ENCODE assay signal across 15 mouse cellular contexts in the genomic region with DNA sequence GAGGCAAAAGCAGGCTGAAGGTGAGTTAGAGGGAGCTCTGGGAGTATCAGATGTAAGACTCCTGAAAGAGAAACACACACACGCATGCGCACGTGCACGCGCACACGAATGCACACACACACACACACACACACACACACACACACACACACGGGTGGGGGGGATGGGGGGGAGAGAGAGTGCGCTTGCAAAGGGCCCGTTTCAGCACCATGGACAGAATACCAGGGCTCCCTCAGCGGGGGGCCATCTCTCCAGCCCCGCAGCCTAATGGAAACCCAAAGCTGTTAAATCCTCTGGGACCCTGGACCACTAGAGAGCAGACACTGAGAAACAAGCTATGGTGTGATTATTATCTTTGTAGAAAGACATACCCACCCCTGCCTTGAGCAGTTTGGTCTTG. TPM values are rescaled to one million over a fixed set of nuclear protein-coding genes. Genes with fewer than 3 reads are reported as not detected.
DNase-seq lines count a peak whose midpoint lies in the region; ATAC-seq lines count a peak whose summit lies in the region.
"Had no signal": no experiment of that assay in that cellular context is flagged by ENCODE, and none has a peak within 500 bp of the region (broad histone marks: within the 10 kb centered on the region; RNA-seq: fewer than 3 reads in every experiment).

No protein-coding gene starts in this region.

- ATAC-seq in embryonic facial prominence, embryonic 11.5 days (replicated peaks; ENCODE audit: insufficient number of reproducible peaks, low FRiP score, low TSS enrichment, low read depth), result no peak
- no peak for ATAC-seq in neural tube, embryonic 11.5 days (ENCODE audit: insufficient read depth, low FRiP score, low TSS enrichment)
- ATAC-seq in erythroblast, adult 5-6 weeks (replicated peaks; ENCODE audit: low FRiP score, poor library complexity, severe bottlenecking), result no peak

- no peaks in the 10 kb centered on the region for H3K27me3 ChIP-seq in embryonic facial prominence, embryonic 11.5 days (ENCODE audit: control insufficient read depth, insufficient read depth, low read length)
- no peaks in the 10 kb centered on the region for H3K27me3 ChIP-seq in neural tube, embryonic 11.5 days (ENCODE audit: control insufficient read depth, insufficient read depth, low read length)

- WGBS in embryonic facial prominence, embryonic 11.5 days, result 24% methylated on average over 11 of the region's 11 CpGs
- WGBS in neural tube, embryonic 11.5 days, result 20% methylated on average over 11 of the region's 11 CpGs

- H3K9ac ChIP-seq in embryonic facial prominence, embryonic 11.5 days (replicated peaks; ENCODE audit: low read length), result no peak overlapping the region
- H3K9ac ChIP-seq in neural tube, embryonic 11.5 days (ENCODE audit: low read length), result no peak overlapping the region
- H3K9ac ChIP-seq: embryonic facial prominence, embryonic 12.5 days; heart, embryonic 15.5 days had no signal

- no peak overlapping the region for H3K4me3 ChIP-seq in embryonic facial prominence, embryonic 11.5 days (ENCODE audit: low read depth, low read length)
- no peak overlapping the region for H3K4me3 ChIP-seq in neural tube, embryonic 11.5 days (ENCODE audit: low read depth, low read length)
- H3K4me3 ChIP-seq: embryonic facial prominence, embryonic 12.5 days; gastrocnemius, adult 2 months; heart, embryonic 15.5 days had no signal

- no peaks in the 10 kb centered on the region for H3K9me3 ChIP-seq in embryonic facial prominence, embryonic 11.5 days (replicated peaks; ENCODE audit: control insufficient read depth, low read length)
- no peaks in the 10 kb centered on the region for H3K9me3 ChIP-seq in neural tube, embryonic 11.5 days (ENCODE audit: control insufficient read depth, low read length)
- H3K9me3 ChIP-seq: embryonic facial prominence, embryonic 12.5 days; heart, embryonic 15.5 days had no signal

- no peak overlapping the region for H3K27ac ChIP-seq in embryonic facial prominence, embryonic 11.5 days (replicated peaks; ENCODE audit: low read depth, low read length)
- H3K27ac ChIP-seq in neural tube, embryonic 11.5 days (ENCODE audit: low read depth, low read length), result no peak overlapping the region
- H3K27ac ChIP-seq: embryonic facial prominence, embryonic 12.5 days; gastrocnemius, adult 2 months; heart, embryonic 15.5 days; kidney, postnatal 0 days had no signal

- H3K36me3 ChIP-seq in embryonic facial prominence, embryonic 11.5 days (replicated peaks; ENCODE audit: control insufficient read depth, insufficient read depth, low read depth, low read length), result no peaks in the 10 kb centered on the region
- no peaks in the 10 kb centered on the region for H3K36me3 ChIP-seq in neural tube, embryonic 11.5 days (ENCODE audit: control insufficient read depth, insufficient read depth, low read length)
- H3K36me3 ChIP-seq: embryonic facial prominence, embryonic 12.5 days; heart, embryonic 15.5 days had no signal

- peak; percentile 17 to 31 for DNase-seq in cerebellum, postnatal 10 days
- DNase-seq in cerebellum, adult 11 months, result no peak
- peak; percentile 11 for DNase-seq in lung, postnatal 14 days
- DNase-seq in lung, postnatal 36 days, result no peak
- peak; percentile 70 for DNase-seq in embryonic facial prominence, embryonic 11.5 days (ENCODE audit: low spot score)
- DNase-seq in neural tube, embryonic 11.5 days (ENCODE audit: low spot score), result peak; percentile 30
- DNase-seq in urinary bladder, postnatal 4 days (ENCODE audit: low spot score in 2 of 2), result no peak
- DNase-seq: gastrocnemius, adult 2 months; lung, postnatal 4 days had no signal

- H3K4me2 ChIP-seq in embryonic facial prominence, embryonic 11.5 days (ENCODE audit: low read depth, low read length), result no peak overlapping the region
- no peak overlapping the region for H3K4me2 ChIP-seq in neural tube, embryonic 11.5 days (ENCODE audit: low read depth)
- H3K4me2 ChIP-seq: embryonic facial prominence, embryonic 12.5 days; heart, embryonic 15.5 days had no signal

- no peaks in the 10 kb centered on the region for H3K4me1 ChIP-seq in embryonic facial prominence, embryonic 11.5 days (ENCODE audit: control insufficient read depth, insufficient read depth, low read length)
- no peaks in the 10 kb centered on the region for H3K4me1 ChIP-seq in neural tube, embryonic 11.5 days (ENCODE audit: control insufficient read depth, insufficient read depth, low read length)
- H3K4me1 ChIP-seq: embryonic facial prominence, embryonic 12.5 days; heart, embryonic 15.5 days had no signal

RNA-seq across cellular contexts. Expression of gene Krt77, which starts 10.3 kb away (rescaled TPM):
- not detected in 2 replicates for polyA plus RNA-seq in embryonic facial prominence, embryonic 11.5 days (2014; fragmentation: Nextera tagmentation; extraction: Ambion mirVana)
- polyA plus RNA-seq in neural tube, embryonic 11.5 days (2014; fragmentation: Nextera tagmentation; extraction: Ambion mirVana), result not detected in 2 replicates
- not detected in 2 replicates for total RNA-seq in erythroblast, adult 5-6 weeks (2015; ENCODE audit: low replicate concordance)
- not detected in 2 replicates for total RNA-seq in erythroblast, adult 5-6 weeks (2017; ENCODE audit: low replicate concordance)
- total RNA-seq: gastrocnemius, adult 2 months had no signal
- polyA plus RNA-seq: embryonic facial prominence, embryonic 12.5 days; kidney, postnatal 0 days; spleen, adult 2 months had no signal

RNA-seq across cellular contexts. Expression of gene Krt76, which starts 12.9 kb away (rescaled TPM):
- not detected in 2 replicates for polyA plus RNA-seq in embryonic facial prominence, embryonic 11.5 days (2014; fragmentation: Nextera tagmentation; extraction: Ambion mirVana)
- polyA plus RNA-seq in neural tube, embryonic 11.5 days (2014; fragmentation: Nextera tagmentation; extraction: Ambion mirVana), result not detected in 2 replicates
- not detected in 2 replicates for total RNA-seq in erythroblast, adult 5-6 weeks (2015; ENCODE audit: low replicate concordance)
- total RNA-seq in erythroblast, adult 5-6 weeks (2017; ENCODE audit: low replicate concordance), result not detected in 2 replicates
- total RNA-seq: gastrocnemius, adult 2 months; left cerebral cortex, postnatal 36 days had no signal
- polyA plus RNA-seq: embryonic facial prominence, embryonic 12.5 days; heart, embryonic 15.5 days; kidney, postnatal 0 days; spleen, adult 2 months had no signal

RNA-seq across cellular contexts. Expression of gene Krt1, which starts 29.2 kb away (rescaled TPM):
- polyA plus RNA-seq in embryonic facial prominence, embryonic 11.5 days (2014; fragmentation: Nextera tagmentation; extraction: Ambion mirVana), result 1.3 and 1.7 TPM in 2 replicates
- polyA plus RNA-seq in neural tube, embryonic 11.5 days (2014; fragmentation: Nextera tagmentation; extraction: Ambion mirVana), result 0.53 and 0.74 TPM in 2 replicates
- total RNA-seq in erythroblast, adult 5-6 weeks (2015; ENCODE audit: low replicate concordance), result not detected in 2 replicates
- not detected in 2 replicates for total RNA-seq in erythroblast, adult 5-6 weeks (2017; ENCODE audit: low replicate concordance)
- total RNA-seq: gastrocnemius, adult 2 months had no signal

RNA-seq across cellular contexts. Expression of gene Krt4, which starts 44.8 kb away (rescaled TPM):
- not detected in 2 replicates for polyA plus RNA-seq in embryonic facial prominence, embryonic 11.5 days (2014; fragmentation: Nextera tagmentation; extraction: Ambion mirVana)
- not detected in 2 replicates for polyA plus RNA-seq in neural tube, embryonic 11.5 days (2014; fragmentation: Nextera tagmentation; extraction: Ambion mirVana)
- not detected in 2 replicates for total RNA-seq in erythroblast, adult 5-6 weeks (2015; ENCODE audit: low replicate concordance)
- not detected in 2 replicates for total RNA-seq in erythroblast, adult 5-6 weeks (2017; ENCODE audit: low replicate concordance)
- total RNA-seq: gastrocnemius, adult 2 months; left cerebral cortex, postnatal 36 days had no signal
- polyA plus RNA-seq: spleen, adult 2 months had no signal

Comparison
In these comparisons a context has a peak if more than half of its experiments do, and no peak if none do; other contexts are left out.
1. DNase-seq: peak in cerebellum, postnatal 10 days (2 of 2), lung, postnatal 14 days (single experiment), embryonic facial prominence, embryonic 11.5 days (single experiment) and neural tube, embryonic 11.5 days (single experiment); none in cerebellum, adult 11 months (single experiment), lung, postnatal 36 days (single experiment) and urinary bladder, postnatal 4 days (0 of 2).